Mouse (Mus musculus) kidney, adult 18-20 months (tissue): ENCODE measurements around the gene Gmpr.

ENCODE experiments used
- DNase-seq: peaks from one replicate; pipeline ENCODE4 v3.0.0; 2021

The Gmpr gene

DNA sequence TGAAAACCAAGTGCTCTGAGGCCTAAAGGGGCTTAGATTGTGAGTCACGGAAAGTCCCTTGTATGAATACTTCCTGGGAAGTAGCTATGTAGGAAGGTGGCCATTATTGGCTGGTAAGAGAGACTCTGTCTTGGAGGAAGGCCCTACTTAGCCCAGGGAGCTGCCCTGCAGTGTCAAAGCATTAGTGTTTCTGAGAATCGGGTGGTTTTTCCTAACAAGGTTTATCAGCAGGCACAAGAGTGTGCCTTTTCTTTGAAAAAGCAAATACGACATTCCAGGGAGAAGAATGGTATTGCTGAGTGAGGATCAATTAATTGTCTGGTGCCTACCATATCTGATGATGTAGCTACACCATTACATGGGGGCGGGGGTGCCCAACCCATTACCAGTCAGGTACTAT is 39.7 kb downstream of the Gmpr start:
- no peak for DNase-seq

DNA sequence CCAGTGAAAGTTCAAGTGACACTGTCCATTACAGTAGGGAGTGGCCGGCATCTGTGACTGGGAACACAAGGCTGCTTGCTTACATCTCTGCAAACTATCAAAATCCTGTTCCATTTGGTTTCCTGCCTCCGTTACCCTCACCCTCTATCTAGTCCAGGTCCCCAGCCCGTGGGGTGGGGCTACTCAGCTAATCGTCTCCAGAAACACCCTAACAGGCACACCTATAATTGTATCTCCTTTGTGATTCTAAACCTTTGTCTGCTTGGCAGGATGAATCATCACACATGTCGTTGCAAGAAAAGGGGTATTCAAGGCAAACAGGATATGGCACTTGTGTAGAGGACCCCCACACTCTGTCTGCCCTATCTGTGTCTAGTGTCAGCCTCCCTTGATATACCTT is 40.3 kb downstream of the Gmpr start:
- DNase-seq = no peak

DNA sequence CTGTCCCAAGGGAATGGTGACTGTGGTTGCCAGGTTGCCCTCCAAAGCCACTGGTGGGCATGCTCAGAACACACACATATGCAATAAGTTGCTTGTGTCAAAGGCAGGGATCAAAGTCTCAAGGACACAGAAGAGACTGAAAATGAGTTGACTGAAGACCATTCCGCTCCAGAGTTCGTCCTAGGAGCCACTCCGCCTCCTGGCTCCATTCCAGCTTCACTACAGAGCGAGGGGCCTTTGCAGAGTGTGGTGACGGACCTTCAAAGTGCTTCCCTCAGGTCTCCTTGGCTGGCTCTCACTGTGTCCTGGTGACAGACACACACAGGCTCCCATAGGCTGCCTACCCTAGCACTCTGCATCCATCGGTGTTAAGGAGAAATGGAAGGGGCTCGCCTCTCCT is 46.4 kb downstream of the Gmpr start:
- peak; percentile 46 for DNase-seq

DNA sequence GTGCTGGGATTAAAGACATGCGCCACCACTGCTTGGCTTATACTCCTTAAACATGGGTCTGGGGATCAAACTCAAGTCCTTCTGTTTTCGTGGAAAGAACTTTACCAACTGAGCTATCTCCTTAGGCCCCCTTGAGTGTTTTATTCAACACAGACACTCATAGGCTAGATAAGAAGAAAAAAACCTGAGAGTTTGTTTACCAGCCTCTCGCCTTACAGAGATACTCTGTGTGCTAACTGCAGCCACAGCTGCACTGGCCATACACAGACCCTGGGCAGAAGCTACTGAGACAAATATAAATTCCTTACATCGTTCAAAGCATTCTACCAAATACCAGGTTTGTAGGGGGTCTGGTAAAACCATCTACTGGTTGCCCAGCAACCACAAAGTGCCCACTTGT is 51.1 kb downstream of the Gmpr start:
- no peak for DNase-seq

DNA sequence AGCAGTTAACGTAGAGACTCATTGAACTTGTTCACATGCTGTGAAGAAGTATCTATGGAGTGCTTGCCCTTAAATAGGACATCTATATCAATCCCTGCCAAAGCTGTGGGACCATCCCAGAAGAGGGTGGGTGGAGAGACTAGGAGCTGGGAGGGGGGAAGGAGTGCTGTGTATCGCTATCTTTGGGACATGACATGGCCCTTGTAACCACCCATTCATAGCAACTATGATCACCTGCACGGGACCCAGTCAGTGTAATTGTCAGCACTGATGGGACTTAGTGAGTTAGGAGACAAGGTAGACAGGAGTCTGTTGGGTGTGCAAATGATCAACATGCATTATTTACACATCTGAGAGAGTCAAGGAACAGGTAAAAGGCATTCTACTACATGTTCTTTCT is 52.0 kb downstream of the Gmpr start:
- DNase-seq = no peak

DNA sequence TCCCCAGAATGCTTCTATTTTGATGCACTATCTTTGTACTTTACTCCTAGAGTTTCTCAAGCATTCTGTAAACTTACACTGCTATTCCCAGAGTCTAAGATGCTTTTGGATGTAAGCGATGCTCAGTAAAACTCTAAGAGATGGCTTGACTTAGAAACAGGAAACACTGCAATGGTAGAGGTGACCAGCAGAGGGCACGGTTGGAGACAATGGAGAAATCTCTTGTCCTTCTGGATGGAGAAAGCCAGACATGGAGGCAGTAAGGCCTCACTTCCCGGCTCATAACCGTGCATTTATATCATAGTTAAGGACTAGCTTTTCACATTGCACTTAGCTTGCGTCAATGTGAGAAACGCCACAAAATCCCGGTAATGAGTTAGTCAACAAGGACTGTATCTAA is 53.3 kb downstream of the Gmpr start:
- DNase-seq = no peak

DNA sequence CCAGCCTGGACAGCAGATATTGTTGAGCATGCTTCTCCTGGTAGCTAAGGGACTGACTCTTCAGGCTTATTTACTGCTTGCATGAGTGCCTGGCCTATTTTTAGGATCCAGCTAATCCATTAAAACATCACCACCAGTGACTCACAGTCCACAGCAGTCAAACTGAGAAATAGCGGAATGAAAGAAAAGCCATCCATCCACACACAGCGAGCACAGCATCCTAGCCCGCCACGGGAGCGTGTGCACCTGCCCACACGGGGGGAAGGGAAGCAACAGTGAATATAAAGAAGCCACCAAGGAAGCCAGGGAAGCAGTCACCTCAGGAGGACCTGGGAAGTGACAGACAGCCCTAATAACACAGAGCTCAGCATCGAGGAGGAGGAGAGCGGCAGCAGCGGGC is 54.8 kb downstream of the Gmpr start:
- DNase-seq = no peak

DNA sequence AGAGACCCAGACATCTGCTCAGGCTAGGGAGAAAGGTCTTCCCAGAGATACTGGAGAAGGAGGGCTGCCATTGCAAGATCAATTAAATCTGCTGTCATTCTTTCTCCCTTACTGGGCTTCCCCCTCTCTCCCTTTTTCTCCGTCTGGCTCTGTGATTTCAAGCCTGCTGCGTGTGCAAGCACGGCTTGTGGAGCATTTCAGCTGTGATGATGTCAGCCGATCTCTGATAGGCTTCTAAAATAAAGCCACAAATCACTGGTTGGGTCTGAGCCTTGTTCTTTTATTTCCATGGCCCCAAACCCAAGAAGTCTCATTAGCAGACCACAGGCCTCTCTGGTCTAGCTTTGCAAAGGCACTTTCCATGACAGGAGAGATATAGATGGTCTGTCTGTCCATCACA is 57.7 kb downstream of the Gmpr start:
- no peak for DNase-seq

DNA sequence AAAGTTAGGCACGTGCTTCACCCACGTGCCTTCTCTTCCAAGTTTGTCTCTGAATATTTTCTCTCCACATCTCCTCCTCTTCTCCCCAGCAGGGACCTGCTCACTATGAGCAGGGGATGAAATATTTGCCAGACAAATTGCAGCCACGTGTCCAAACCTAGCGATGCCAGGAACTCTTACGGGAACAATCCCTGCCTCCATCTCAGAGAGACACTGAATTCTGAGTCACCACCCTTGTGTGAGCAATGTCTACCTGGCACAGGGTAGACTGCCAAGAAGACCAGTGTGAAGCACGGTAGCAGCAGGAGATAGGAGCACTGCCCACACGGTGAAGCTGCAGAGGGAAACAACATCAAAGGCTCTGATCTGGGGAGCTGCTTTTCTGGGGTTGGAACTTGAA is 62.7 kb downstream of the Gmpr start:
- DNase-seq = no peak

DNA sequence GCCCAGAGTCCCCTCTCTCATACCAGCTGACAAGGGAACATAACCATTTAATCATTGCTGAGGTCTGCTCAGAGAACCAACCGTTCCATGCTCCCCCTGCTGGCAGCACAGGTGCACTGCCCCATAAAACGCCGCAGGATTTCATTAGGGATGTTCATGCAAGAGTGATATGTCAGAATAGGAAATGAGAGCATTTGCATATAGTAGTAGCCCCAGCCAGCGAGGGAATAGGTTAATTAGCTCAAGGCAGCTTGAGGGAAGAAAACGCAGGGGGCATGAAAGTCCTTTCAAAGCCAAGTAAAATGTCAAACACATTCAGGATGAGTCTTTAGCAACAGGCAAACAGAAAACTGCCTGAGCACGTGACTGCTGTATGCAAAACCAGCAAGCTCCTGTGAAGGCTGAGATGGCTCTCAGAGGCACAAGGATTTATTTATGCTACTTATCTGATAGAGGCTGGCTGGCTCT is 64.6 kb downstream of the Gmpr start:
- peak; percentile 84 for DNase-seq

DNA sequence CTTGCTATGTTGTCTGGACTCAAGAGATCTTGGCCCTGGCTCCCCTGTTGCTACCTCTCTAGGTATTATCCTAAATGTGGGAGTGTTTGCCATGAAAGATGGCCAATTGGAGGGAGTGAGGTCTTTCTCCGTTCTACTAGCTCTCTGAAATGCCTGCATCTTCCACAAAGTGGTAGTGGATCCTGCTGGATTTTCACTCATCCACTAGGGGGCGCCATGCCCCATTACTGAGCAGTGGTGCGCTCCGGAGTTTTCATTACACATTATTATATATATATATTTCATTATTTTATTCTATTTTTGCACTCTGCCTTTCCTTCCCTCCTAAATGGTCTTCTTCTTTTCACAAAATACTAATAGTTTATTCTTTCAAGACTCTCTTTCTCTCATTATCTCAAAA is 65.5 kb downstream of the Gmpr start:
- peak; percentile 60 for DNase-seq

DNA sequence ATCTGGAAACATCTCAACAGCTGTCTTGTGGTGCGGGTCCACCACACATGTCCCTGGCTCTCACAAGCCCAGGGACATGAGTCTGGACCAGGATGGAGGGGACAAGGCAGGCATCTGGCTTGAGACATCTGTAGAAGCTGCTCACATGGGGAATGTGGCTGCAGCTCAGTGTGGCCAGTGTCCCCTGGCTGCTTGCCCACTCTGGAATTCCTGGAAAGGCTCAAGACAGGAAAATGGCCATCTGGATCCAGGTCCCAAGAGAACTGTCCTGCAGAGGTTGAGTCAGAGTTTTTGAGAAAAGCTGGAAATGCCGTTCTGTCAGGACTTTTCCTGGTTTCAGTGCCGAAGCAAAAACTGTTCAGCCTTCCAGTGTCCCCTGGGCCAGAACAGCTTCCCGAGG is 68.9 kb downstream of the Gmpr start:
- peak; percentile 83 for DNase-seq

DNA sequence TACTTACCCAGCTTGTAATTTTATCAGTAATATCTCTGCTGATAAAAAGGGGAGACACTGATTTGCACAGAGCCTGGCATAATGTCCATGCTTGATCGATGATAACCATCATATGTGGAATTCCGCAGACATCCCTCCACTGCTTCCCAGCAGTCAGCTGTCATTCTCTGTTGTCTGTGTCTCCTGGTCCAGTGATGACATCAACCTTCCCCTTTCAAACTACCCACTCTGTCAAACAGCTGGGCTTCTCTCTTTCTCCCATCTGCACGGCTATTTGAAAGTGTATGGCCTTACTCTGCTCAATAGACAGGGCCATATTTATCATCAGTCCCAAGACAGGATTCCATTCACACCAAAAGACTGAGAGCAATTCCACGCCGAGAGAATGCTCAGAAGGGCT is 70.1 kb downstream of the Gmpr start:
- no peak for DNase-seq

DNA sequence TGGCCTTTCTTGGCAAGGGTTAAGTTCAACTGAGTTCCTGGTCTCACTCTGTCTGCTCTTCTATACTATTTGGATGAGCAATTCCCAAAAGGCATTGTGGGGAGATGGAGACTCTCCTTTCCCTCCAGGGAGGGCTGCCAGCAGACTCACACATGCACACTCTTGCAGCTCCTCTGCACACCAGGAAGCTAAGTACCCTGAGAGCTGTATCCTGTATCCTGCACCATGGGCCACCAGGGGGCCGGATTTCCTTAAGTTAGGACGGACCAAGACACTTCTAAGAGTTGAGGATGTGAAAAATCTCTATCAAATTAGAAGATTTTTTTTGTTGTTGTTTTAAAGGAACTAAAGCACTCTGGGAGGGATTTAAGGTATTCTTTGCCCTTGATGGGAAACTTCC is 70.5 kb downstream of the Gmpr start:
- peak; percentile 63 for DNase-seq

DNA sequence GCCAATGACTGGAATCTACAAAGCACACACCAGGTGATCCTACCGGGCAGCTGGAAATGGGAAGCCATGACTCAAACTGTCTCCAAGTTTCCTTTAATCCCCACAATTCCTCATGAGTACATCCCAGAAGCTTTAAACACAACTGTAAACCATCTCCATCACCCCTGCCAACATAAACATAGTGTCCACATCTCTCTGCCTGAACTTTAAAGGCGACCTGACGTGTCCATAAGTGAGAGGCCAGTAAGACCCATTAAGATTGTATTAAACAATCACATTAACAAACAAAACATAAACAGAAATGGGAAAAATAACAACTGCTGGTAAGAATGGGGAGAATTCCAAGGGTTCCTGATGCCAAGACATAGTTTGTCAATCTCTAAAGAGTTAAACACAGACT is 72.5 kb downstream of the Gmpr start:
- no peak for DNase-seq

DNA sequence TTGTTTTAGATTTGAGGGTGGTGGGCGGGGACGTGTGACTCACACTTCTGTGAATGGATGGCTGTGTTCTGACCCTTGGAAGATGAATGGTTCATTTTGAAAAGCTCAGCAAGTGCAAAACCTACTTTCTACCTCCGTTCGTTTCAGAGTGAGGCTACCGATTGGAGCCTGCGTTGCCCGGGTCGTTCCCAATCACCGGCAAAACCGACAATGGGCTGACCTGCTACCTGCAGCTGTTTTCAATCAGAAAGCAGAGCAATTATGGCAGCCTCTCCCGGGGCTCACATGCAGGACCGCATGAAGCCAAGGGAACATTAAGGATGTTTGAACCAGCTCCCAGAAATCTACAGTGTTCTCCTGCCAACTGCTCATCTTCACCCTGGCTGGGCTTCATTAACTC is 75.0 kb downstream of the Gmpr start:
- DNase-seq = no peak

DNA sequence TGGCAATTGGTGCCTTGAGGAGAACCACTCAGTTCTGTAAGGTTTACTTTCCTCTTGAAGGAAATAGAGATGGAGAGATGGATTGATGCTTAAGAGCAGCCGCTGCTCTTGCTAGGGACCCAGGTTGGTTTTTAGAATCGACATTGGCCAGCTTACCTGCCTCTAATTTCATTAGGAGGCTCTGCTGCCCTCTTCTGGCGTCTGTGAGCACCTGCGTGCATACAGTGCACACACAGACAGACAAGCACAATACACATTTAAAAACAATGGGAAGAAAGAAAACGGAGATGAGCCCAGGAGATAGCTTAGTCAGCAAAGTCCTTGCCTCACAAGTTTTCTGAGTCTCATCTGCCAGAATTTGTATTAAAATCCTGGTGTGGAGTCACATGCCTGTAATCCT is 75.8 kb downstream of the Gmpr start:
- DNase-seq = no peak

DNA sequence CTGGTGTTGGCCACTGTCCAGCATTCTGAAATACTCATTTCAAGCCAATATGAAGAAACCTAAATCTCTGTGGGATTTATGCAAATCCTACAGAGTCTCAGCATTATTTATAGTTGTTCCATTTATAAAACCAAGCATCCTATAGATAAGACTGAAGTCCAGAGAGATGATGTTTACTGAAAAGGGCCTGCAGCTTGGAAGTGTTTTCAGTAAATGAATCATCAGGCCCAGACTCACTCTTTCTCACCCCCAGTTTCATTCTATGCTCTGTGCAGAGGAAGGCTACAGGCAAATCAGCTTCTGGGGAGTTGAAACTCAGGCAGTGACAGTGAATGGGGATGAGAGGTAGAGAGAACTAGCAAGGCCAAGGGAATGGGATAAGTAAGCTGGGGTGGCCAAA is 83.7 kb downstream of the Gmpr start:
- no peak for DNase-seq

DNA sequence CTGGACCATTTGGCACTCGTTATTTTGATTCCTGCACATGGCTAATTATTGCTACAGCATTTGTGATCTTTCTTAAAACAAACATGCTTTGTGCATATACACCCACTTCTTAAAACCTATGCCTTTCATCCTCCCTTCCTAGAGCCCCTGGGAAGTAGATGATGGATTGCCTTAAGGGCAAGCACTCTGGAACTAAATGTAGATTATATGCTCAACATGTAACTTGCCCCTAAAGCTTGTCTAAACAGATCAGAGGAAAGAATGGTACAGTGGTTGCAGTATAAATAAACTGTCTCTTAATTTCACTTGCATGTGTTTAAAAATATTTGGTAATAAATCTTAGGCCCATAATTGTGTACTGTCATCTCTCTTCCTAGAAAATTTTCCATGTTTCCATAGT is 86.7 kb downstream of the Gmpr start:
- DNase-seq = no peak

DNA sequence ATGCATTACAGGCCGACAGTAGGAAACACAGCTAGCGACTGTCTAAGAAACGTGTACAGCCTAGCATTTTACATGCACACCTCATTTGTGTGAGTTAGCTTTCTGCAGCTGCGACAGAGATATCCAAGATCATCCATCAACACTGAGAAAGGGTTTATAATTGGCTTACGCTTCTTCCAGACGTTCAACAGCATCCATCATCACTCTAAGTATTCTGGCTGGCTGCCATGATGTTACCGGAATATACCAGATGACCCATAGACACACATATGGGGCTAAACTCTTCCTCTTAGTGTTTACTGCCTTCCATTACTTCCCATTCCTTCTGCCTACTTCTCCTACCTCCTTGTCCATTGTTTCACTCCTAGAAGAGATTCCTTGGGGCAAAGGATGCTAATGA is 88.2 kb downstream of the Gmpr start:
- no peak for DNase-seq

DNA sequence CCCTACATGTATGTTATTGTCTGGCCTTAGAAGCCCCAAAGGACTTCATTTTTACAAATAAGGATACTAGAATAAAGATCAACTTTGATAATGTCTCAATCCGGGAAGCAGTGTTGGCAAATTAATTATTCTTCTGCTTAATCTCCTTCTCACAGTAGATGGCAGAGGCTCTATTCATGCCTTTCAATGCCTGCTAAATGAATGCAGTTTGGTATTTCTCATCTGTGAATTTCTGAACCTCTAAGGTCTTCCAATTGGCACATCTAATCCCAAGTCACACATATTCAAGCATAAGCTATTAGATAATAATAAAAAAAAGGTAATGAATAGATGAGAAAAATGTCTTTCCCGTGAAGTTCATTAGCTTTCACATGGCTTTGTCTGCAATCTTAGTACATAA is 92.6 kb downstream of the Gmpr start:
- no peak for DNase-seq

DNA sequence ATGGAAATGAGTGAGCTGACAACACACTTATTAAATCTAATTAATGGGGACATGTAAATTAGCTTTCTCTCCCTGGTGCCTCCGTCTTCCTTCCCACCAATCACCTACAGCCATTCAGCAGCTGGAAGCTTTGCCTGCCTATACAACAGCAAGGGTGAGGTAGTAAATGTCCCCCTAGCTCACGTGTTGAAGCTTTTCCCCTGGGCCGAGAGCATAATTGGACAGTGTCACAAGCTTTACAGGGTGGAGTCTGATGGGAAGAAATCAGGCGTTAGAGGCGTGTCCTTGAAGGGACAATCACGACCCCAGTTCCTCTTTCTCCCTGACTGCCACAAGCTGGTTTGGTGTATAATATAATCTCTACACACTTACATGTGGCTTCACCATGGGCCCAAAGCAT is 93.2 kb downstream of the Gmpr start:
- DNase-seq = no peak
